Mouse (Mus musculus) lung, adult 2 months (tissue): ENCODE results near the gene Celf6. TPM values are rescaled to one million over a fixed set of nuclear protein-coding genes. Genes with fewer than 3 reads are reported as not detected.

Experiments
- DNase-seq: peaks from one replicate; pipeline ENCODE4 v3.0.0; 2022
- H3K4me1 ChIP-seq: fragments of 200-500 bp; 2 replicates; pipeline ENCODE4 v1.6.1; 2011; ENCODE audit warnings: low read length; ENCODE audit not compliant: control insufficient read depth, insufficient read depth
- H3K4me3 ChIP-seq: fragments of 200-500 bp; replicated peaks from 2 replicates; pipeline ENCODE3; 2011; ENCODE audit warnings: low read depth, mild to moderate bottlenecking, control low read depth, low read length; ENCODE audit errors: extremely low read depth
- CTCF ChIP-seq: fragments of 200-500 bp; IDR thresholded peaks from 2 replicates; pipeline ENCODE4 v1.5.1; 2011; ENCODE audit warnings: mild to moderate bottlenecking, low read length, control low read depth; ENCODE audit not compliant: insufficient read depth
- POLR2A ChIP-seq: fragments of 200-500 bp; IDR thresholded peaks from 2 replicates; pipeline ENCODE4 v1.6.1; 2011; ENCODE audit warnings: low read depth, mild to moderate bottlenecking, control low read depth, low read length, borderline replicate concordance; ENCODE audit errors: extremely low read depth
- WGBS: fragments of 180-500 bp; shearing (Covaris S2); methylation state at CpG from one replicate; pipeline ENCODE4 v1.1.7; 2018; 5-methylcytosine and 5-hydroxymethylcytosine counted together
- polyA plus RNA-seq: library from polyadenylated mRNA; depleted of rRNA; stranded (reverse); fragments of >200 nt; gene quantifications from 2 replicates; pipeline ENCODE4 v1.2.3, GENCODE M21; 2012; rRNA removed

Gene Celf6
- polyA plus RNA-seq, 1 experiment: 0.15 TPM

DNA sequence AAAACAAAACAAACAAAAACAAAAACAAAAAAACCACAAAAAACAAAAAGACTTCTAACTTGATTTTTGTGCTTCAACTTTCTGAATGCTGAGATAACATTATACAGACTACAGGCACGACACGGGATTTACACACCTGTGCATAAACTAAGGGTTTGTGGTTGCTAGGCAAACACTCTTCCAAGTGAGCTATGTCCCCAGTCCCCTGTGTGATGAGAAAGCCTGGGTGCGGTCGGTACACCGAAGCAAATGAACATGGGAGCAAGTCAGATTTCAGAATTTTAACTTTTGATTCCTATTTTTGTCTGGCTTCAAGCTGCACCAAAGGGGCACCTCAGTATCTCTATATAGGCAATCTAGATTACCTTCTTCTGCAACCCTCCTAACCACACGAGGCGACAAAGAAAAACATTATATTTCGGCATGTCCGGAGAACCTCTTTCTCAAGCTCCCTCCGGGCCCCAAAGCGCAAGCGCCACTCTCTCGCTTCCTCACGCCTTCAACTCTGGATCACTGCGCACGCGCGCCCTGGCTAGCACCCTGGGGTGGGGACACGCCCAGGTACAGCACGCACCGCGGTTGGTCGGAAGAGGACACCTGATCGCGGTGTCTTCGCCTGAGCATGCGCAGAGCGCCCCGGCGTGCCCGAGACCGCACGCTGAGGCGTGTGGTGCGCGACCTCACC lies 39.0 kb downstream of the Celf6 start, which contains the start of gene Parp6:
TSS of gene Parp6 (plus strand) at position 663 of the 685 bp plus-strand sequence.
- TF ChIP-seq CTCF (0 out of 2 replicates have a peak, but pooled peaks have one; percentile 9), POLR2A (peak; percentile 94; the same call in 1 of the 2 replicates)
- Histone ChIP-seq H3K4me1 (no peaks in the 10 kb centered on the region; the same call in 1 of the 2 replicates), H3K4me3 (peak within 1 kb of the TSS; percentile 79)
- peak; percentile 98 for DNase-seq
- WGBS: under 1% methylated on average over 35 of the region's 36 CpGs

DNA sequence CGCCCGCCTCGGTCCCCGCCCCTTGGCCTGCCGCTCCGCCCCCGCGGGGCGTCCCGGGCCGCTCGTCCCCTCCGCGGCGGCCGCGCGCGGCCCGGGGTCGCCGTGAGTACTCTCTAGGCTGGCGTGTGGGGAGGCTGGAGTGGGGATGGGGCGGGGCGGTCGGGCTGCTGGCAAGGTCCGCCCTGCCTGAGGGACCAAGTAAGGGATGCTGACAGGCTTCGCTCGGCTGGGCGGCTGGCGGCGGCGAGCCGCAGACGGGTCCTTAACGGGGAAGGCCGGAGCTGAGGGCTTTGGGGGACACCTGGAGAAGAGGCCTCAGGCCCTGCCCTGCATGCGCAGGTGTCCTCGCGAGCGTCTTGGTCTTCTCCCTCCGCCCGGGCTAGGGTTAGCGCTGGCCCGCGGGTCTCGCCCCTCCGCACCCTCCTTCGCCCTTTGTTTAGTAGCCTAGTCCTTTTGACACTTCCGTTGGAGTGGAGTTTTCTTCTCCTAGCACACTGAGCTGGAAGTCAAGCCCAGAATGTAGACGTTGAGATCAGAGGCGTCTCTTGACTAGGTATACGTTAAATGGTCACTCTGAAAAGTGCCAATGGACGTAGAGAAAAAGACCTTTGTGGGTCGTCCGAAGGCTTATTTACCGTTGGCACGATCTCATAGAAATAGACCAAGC lies 39.7 kb downstream of the Celf6 start:
- WGBS: under 1% methylated on average over 53 of the region's 58 CpGs
- peak overlapping the region; percentile 79 for H3K4me3 ChIP-seq
- DNase-seq: no peak
- H3K4me1 ChIP-seq: no peaks in the 10 kb centered on the region; the same call in 1 of the 2 replicates
- TF ChIP-seq CTCF: no peak
- TF ChIP-seq POLR2A: no peak

DNA sequence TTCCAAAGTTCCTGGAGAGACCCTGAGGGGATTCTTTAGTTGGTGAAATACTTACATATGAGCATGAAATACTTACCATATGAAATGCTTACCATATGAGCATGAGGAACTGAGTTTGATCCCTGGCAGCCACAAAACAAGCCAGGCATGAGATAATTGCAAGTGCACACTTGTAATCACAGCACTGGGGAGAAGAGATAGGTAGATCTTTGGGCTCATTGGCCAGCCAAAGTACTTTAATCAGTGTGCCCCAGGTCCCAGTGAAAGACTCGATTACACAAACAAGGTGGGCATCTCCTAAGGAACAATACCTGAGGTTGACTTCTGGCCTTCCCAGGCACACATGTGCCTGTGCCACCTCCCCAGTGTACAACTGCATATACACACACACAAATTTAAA lies 60.7 kb downstream of the Celf6 start:
- Histone ChIP-seq H3K4me3 (no peak overlapping the region), H3K4me1 (no peaks in the 10 kb centered on the region)
- WGBS: 100% methylated on average over 1 of the region's 1 CpGs
- TF ChIP-seq CTCF (no peak), POLR2A (no peak)
- DNase-seq: no peak

DNA sequence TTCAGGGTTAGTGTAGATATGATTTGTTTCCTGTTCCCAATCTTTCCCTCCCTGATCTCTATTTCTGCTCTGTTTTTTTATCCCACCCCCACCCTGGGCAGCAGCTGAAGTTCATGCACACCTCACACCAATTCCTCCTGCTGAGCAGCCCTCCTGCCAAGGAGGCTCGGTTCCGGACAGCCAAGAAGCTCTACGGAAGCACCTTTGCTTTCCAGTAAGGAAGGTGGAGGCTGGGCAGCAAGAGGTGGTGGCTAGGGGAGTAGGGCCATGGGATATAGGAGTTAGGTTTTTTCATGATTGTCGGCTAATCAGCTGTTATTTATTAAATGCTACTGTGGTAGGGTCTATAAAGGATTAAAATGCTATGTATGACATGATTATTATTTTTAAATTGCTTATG lies 62.2 kb downstream of the Celf6 start:
- WGBS: 93% methylated on average over 4 of the region's 4 CpGs
- TF ChIP-seq POLR2A (no peak), CTCF (no peak)
- DNase-seq: no peak
- H3K4me1 ChIP-seq: no peaks in the 10 kb centered on the region
- H3K4me3 ChIP-seq: no peak overlapping the region

DNA sequence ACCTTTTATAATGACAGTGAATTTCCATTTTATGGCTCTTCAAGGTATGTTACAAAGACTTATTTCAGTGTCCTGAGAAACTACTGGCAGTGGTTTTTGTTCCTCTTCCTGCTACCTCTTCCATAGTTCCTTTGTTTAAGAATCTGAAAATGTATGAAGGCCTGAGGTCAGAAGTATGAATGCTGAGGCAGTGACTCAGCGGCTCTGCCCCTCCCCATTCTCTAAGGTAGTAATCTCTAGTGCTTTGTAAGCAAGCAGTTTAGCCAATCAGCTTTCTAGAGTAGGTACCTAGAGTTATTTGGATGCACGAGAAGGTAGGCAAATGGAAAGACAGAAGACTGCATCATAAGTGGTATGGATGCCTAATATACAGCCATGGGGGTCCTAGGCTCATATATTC lies 63.6 kb downstream of the Celf6 start:
- WGBS: 64% methylated on average over 2 of the region's 2 CpGs
- TF ChIP-seq CTCF: no peak
- no peak for DNase-seq
- H3K4me3 ChIP-seq: no peak overlapping the region
- H3K4me1 ChIP-seq: no peaks in the 10 kb centered on the region

DNA sequence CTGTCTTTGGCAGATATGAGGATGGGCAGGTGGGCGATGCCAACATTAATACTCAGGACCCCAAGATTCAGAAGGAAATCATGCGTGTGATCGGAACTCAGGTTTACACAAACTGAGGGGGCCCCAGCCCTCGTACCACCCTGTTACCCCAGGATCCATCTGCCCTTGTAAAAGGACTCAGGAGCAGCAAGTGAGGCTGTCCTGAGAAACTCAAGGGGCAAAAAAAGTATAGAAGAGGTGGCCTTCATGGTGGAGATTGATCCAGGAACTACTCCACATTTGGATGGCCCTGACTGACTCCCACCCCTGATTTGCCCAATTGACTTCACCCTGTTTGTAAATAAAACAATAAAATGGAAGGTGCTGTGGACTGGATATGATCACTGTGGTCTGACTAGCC lies 72.2 kb downstream of the Celf6 start:
- H3K4me1 ChIP-seq: no peaks in the 10 kb centered on the region
- no peak overlapping the region for H3K4me3 ChIP-seq
- WGBS: 97% methylated on average over 4 of the region's 4 CpGs
- no peak for TF ChIP-seq CTCF
- TF ChIP-seq POLR2A: no peak
- DNase-seq: no peak

DNA sequence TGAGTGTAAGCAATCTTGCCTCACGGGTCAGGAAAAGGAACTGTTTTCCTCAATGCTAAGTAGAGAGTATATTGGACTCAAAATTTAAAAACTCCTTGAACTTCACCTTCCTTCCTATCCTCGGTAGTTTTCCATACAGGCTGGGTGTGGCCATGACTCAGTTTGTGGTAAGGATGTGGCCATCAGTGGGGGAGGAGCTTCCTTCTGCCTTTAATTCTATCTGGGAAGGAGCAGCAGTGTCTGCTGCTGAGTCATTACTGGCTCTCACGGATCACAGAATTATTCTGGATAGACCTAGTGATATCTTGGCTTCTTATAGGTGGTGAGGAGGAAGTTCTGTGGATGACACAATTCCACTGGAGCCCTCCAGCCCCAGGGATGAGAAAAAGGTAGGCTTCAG lies 75.7 kb downstream of the Celf6 start:
- 11% methylated on average over 3 of the region's 3 CpGs for WGBS
- DNase-seq: no peak
- Histone ChIP-seq H3K4me1 (peaks cover 3% of the 10 kb centered on the region; the same call in 1 of the 2 replicates), H3K4me3 (no peak overlapping the region)
- TF ChIP-seq CTCF: no peak
- no peak for TF ChIP-seq POLR2A

DNA sequence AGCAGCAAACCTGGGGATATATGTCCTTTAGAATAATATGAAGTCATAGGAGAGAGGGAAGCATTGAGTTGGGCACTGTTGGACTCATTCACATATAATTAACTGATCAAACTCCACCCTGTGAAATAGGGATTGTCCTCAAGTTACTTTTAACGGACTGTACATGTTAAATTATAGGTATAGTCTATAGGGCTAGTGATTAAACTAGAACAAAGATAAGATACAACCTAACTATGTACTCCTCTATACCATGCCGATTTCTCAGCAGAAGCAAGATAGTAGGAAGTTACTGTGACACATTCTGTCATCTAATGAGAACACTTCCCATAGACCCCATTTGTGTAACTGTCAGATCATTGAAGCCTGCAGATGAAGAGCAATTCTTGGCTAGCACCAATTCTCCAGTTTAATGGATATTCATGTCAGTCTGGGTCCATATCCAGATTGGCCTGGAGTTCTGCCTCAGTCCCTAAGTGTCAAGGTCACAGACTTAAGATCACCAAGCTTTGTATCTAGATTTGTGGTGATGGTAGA lies 76.8 kb downstream of the Celf6 start:
- no peak for DNase-seq
- Histone ChIP-seq H3K4me1 (peaks cover 11% of the 10 kb centered on the region), H3K4me3 (no peak overlapping the region)
- 73% methylated on average over 2 of the region's 2 CpGs for WGBS
- no peak for TF ChIP-seq CTCF
- TF ChIP-seq POLR2A: no peak

DNA sequence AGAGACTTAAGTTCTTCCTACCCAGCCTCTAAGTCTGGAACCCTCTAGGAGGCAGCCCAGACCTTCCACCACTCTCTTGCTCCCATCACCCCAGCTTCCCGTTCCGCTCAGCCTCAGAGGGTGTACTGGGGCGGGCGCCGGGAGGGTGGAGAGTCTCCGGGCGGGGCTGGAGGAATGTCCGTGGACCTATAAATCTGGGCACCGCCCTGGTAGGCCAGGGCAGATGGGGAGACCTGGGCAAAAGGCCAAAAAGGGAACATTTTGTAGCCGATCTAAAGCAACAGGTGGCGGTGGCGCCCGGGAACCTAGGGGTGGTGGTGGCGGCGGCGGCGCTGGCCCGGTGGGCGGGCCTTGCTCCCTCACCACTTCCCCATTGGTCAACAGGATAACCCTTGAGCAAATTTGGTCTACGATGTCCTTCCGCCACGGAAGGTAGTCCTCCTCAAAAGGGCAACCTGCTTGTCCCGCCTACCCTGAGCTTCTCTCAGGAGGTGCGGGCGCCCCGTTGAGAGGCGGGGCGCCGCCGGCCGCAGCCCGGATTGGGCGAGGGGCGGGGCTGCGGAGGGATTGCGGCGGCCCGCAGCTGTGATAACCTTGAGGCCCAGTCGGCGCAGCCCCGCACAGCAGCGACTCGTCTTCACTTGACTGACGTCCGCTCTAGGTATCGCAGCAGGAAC lies 78.4 kb downstream of the Celf6 start, which contains the start of gene Pkm:
TSS of gene Pkm (plus strand) at position 411 of the 677 bp plus-strand sequence.
- H3K4me3 ChIP-seq: peak within 1 kb of the TSS; percentile 95
- under 1% methylated on average over 46 of the region's 46 CpGs for WGBS
- TF ChIP-seq CTCF (peak; percentile 27; the same call in 1 of the 2 replicates), POLR2A (peak; percentile 95)
- H3K4me1 ChIP-seq: peaks cover 20% of the 10 kb centered on the region
- peak; percentile 95 for DNase-seq

Other genes with a start within 250 kb of the Celf6 start
- gene Bbs4, start 224.4 kb upstream of the Celf6 start, polyA plus RNA-seq: 3.4 and 3.5 TPM in 2 replicates
- 15.0 and 20.1 TPM in 2 replicates for gene Arih1, start 91.3 kb upstream of the Celf6 start, polyA plus RNA-seq
- 90.7 and 106 TPM in 2 replicates for gene Hexa, start 38.4 kb upstream of the Celf6 start, polyA plus RNA-seq
- gene Tmem202, start 38.1 kb upstream of the Celf6 start, polyA plus RNA-seq: 0.36 and 0.64 TPM in 2 replicates
- 23.5 and 43.6 TPM in 2 replicates for gene Parp6, start 39.4 kb downstream of the Celf6 start, polyA plus RNA-seq
- gene Pkm, start 78.5 kb downstream of the Celf6 start, polyA plus RNA-seq: 559 and 708 TPM in 2 replicates
- 113 and 115 TPM in 2 replicates for gene Gramd2, start 102.2 kb downstream of the Celf6 start, polyA plus RNA-seq
- gene Senp8, start 172.8 kb downstream of the Celf6 start, polyA plus RNA-seq: 1.2 and 1.3 TPM in 2 replicates
- gene Myo9a, start 173.0 kb downstream of the Celf6 start, polyA plus RNA-seq: 2.6 and 5.2 TPM in 2 replicates